Mouse (Mus musculus) stomach, postnatal 0 days (tissue): ENCODE measurements around the gene Nfib.

Experiments
- CTCF ChIP-seq: IDR thresholded peaks from 2 replicates; pipeline ENCODE4 v1.5.1; 2016; ENCODE audit warnings: antibody characterized with exemption, low read depth, mild to moderate bottlenecking, moderate library complexity
- EP300 ChIP-seq: optimal IDR thresholded peaks from 2 replicates; pipeline ENCODE3; 2016; ENCODE audit warnings: antibody characterized with exemption

GRCm38 (mm10) chr4:82489939-82490338 is 215.6 kb downstream of the Nfib start:
- no peak for TF ChIP-seq CTCF
- no peak for TF ChIP-seq EP300
